Mouse (Mus musculus) cerebellum, adult 2 months (tissue): Measurements from ENCODE around the gene Slc38a10.

ENCODE experiments used
- CTCF ChIP-seq: fragments of 200-500 bp; IDR thresholded peaks from 2 replicates; pipeline ENCODE4 v1.5.1; 2011; ENCODE audit warnings: low read depth, mild to moderate bottlenecking, control low read depth, low read length, moderate library complexity, borderline replicate concordance; ENCODE audit not compliant: insufficient read depth
- POLR2A ChIP-seq: fragments of 200-500 bp; IDR thresholded peaks from 2 replicates; pipeline ENCODE4 v1.6.1; 2011; ENCODE audit warnings: low read length, control low read depth, borderline replicate concordance; ENCODE audit not compliant: insufficient read depth

DNA sequence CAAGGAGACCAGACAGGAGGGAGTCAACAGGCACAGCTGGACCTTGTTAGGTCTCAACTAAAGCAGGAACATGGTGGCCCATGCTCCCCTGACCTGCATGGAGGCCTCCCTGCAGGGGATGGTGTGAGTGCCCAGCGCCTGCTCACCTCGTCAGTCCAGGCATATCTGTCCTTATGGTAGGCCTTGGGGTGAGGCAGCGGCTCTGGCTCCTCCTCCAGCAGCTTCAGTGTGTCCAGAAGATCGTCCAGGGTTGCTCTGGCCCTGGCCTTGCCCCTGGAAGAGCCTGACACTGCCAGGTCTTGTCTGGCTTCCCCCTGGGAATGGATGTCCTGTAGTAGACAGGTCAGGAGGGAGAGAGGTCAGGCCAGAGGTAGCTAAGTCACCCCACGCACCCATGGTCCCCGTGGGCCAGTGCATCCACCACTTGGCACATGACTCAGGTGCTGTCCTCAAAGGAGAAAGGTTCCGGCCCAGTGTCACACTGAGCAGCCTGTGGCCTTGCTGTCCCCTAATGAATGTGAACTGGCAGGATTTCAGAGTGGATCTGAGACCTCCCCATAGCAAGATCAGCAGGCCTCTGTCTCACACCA is 79.3 kb downstream of the Slc38a10 start:
- no peak for TF ChIP-seq CTCF
- TF ChIP-seq POLR2A, result no peak
